Mouse (Mus musculus): ENCODE measurements around the gene Raly. TPM values are rescaled to one million over a fixed set of nuclear protein-coding genes. Genes with fewer than 3 reads are reported as not detected.

Raly gene
- polyA plus RNA-seq, 1 experiment from 2014 or later, result 34.6 TPM

DNA sequence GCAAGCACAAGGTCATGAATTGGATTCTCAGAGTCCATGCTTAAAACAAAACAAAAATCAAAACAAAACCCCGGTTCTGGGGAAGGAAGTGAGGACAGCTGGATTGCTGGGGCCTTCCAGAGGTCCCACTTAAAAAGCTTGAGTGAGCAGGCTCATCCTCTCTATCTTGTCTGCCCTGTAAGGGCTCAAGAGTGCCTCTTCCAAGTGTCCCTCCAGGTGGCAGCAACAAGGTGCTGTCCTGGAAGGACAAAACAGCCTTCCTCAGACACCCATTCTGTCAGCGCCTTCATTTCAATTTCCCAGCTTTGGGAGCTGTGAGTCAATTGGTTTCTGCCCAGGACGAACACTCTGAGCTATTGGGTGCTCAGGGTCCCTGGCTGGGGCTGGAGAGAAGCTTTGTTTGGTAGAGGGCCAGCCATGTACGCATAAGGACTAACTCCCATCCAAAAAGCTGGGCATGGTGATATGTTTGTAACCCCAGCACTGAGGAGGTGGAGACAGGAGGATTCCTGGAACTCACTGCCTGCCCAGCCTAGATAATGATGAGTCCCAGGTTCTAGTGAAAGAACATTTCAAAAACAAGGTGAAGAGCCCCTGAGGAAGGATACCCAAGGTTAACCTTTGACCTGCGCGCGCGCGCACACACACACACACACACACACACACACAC lies 25.9 kb upstream of the Raly start:
- H3K9me3 ChIP-seq, result no peaks in the 10 kb centered on the region
- H3K27ac ChIP-seq, result no peak overlapping the region
- no peak overlapping the region for H3K4me2 ChIP-seq (replicated peaks)
- peak; percentile 69; the same call in 1 of the 2 replicates for ATAC-seq
- no peaks in the 10 kb centered on the region for H3K27me3 ChIP-seq (replicated peaks)
- no peak overlapping the region for H3K9ac ChIP-seq
- H3K36me3 ChIP-seq, result no peaks in the 10 kb centered on the region
- WGBS, result 82% methylated on average over 9 of the region's 9 CpGs
- no peak overlapping the region for H3K4me3 ChIP-seq (replicated peaks)
- 0 out of 2 replicates have a peak, but pooled peaks cover 7% of the 10 kb centered on the region for H3K4me1 ChIP-seq (replicated peaks)

GRCm38 (mm10) chr2:154765554-154766008 lies 25.3 kb upstream of the Raly start:
- H3K9me3 ChIP-seq, result no peaks in the 10 kb centered on the region
- 53% methylated on average over 8 of the region's 8 CpGs for whole genome bisulfite sequencing
- no peak overlapping the region for H3K27ac ChIP-seq
- H3K27me3 ChIP-seq (replicated peaks), result no peaks in the 10 kb centered on the region
- no peaks in the 10 kb centered on the region for H3K36me3 ChIP-seq
- no peak for ATAC-seq
- no peak overlapping the region for H3K4me3 ChIP-seq (replicated peaks)
- no peak overlapping the region for H3K4me2 ChIP-seq (replicated peaks)
- H3K9ac ChIP-seq, result no peak overlapping the region
- H3K4me1 ChIP-seq (replicated peaks), result 0 out of 2 replicates have a peak, but pooled peaks cover 7% of the 10 kb centered on the region

- H3K4me3 ChIP-seq (replicated peaks), result no peak overlapping the region
- H3K9ac ChIP-seq, result no peak overlapping the region
- ATAC-seq, result no peak
- no peak overlapping the region for H3K4me2 ChIP-seq (replicated peaks)
- H3K27ac ChIP-seq, result no peak overlapping the region
- H3K27me3 ChIP-seq (replicated peaks), result no peaks in the 10 kb centered on the region
- 89% methylated on average over 6 of the region's 6 CpGs for WGBS
- no peaks in the 10 kb centered on the region for H3K9me3 ChIP-seq
- H3K36me3 ChIP-seq, result no peaks in the 10 kb centered on the region
- H3K4me1 ChIP-seq (replicated peaks), result 0 out of 2 replicates have a peak, but pooled peaks cover 7% of the 10 kb centered on the region
Observed at GRCm38 (mm10) chr2:154767051-154767450, 23.8 kb upstream of the Raly start.

GRCm38 (mm10) chr2:154769930-154770329 lies 21.0 kb upstream of the Raly start, which contains the start of gene Gm14214:
Gm14214 (minus strand) TSS chr2:154770030.
- Histone ChIP-seq H3K36me3 (no peaks in the 10 kb centered on the region), H3K27me3 (replicated peaks) (no peaks in the 10 kb centered on the region), H3K27ac (no peak within 1 kb of the TSS), H3K4me3 (replicated peaks) (no peak within 1 kb of the TSS), H3K4me1 (replicated peaks) (0 out of 2 replicates have a peak, but pooled peaks cover 2% of the 10 kb centered on the region), H3K4me2 (replicated peaks) (no peak within 1 kb of the TSS), H3K9ac (no peak within 1 kb of the TSS), H3K9me3 (no peaks in the 10 kb centered on the region)
- ATAC-seq, result no peak

- Histone ChIP-seq H3K4me3 (replicated peaks) (no peak overlapping the region), H3K27ac (no peak overlapping the region), H3K27me3 (replicated peaks) (no peaks in the 10 kb centered on the region), H3K4me1 (replicated peaks) (no peaks in the 10 kb centered on the region), H3K9ac (no peak overlapping the region), H3K9me3 (no peaks in the 10 kb centered on the region), H3K36me3 (no peaks in the 10 kb centered on the region), H3K4me2 (replicated peaks) (no peak overlapping the region)
- 78% methylated on average over 8 of the region's 8 CpGs for WGBS
- no peak for ATAC-seq
Observed at GRCm38 (mm10) chr2:154771604-154772003, 19.3 kb upstream of the Raly start.

DNA sequence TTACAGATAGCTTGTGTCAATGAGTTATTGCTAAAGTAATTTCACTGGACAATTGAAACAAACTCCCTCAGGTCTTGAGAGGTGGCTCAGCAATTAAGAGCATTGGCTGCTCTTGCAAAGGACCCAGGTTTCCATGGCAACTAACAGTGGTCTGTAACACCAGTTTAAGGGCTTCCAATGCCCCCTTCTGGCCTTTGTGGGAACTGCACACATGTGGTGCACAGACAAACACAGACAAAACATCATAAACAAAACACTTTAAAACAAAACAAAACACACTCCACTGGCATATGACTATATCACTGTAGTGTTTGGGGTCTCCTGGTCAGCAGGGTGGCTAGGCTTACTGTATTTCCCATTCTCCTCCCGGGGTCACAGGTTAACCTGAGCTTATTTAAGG lies 16.9 kb upstream of the Raly start:
- no peak overlapping the region for H3K27ac ChIP-seq
- H3K9me3 ChIP-seq, result no peaks in the 10 kb centered on the region
- H3K4me2 ChIP-seq (replicated peaks), result no peak overlapping the region
- WGBS, result 78% methylated on average over 1 of the region's 1 CpGs
- no peak overlapping the region for H3K9ac ChIP-seq
- no peak overlapping the region for H3K4me3 ChIP-seq (replicated peaks)
- no peaks in the 10 kb centered on the region for H3K27me3 ChIP-seq (replicated peaks)
- no peaks in the 10 kb centered on the region for H3K4me1 ChIP-seq (replicated peaks)
- no peaks in the 10 kb centered on the region for H3K36me3 ChIP-seq
- ATAC-seq, result no peak

DNA sequence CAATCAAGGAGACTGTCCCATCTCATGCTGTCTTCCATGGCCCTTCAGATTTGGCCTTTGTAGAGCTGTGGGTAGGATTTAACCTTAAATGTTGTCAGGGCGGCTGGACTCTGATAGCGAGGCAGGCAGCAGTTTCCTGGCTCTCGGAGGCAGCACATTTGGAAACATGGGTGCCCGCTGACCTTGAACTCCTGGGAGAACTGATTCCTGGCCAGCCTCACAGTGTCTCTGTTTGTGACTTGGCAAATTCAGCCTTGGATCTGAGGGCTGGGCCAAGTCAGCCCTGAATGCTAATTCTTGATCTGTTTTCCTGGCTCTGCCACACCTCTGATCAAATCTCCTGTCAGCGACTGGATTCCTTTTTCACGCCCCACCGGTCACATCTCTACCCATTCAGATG lies 14.4 kb upstream of the Raly start:
- no peaks in the 10 kb centered on the region for H3K27me3 ChIP-seq (replicated peaks)
- H3K4me3 ChIP-seq (replicated peaks), result no peak overlapping the region
- H3K9ac ChIP-seq, result no peak overlapping the region
- no peak overlapping the region for H3K27ac ChIP-seq
- H3K9me3 ChIP-seq, result no peaks in the 10 kb centered on the region
- H3K4me1 ChIP-seq (replicated peaks), result no peaks in the 10 kb centered on the region
- H3K4me2 ChIP-seq (replicated peaks), result no peak overlapping the region
- 70% methylated on average over 7 of the region's 7 CpGs for WGBS
- no peaks in the 10 kb centered on the region for H3K36me3 ChIP-seq
- ATAC-seq, result no peak

DNA sequence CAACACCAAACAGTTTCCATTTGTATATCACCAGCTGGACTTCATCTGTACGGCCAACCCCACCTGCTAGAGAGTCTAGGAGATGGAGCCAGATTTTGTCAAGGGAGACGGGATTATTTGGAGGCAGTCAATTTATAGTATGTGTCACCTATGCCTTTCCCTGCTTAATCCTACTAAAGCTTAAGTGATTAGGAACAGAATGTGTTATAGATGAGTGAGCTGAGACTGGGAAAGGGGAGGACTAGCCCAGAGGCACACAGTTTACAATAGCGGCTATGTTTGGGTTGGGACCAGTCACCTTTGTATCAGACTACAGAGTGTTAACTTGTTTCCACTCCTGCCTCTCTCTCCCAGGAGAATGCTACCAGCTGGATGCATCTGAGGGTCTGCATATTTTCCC lies 11.2 kb upstream of the Raly start:
- Histone ChIP-seq H3K4me1 (replicated peaks) (no peaks in the 10 kb centered on the region), H3K36me3 (no peaks in the 10 kb centered on the region), H3K27me3 (replicated peaks) (no peaks in the 10 kb centered on the region), H3K4me3 (replicated peaks) (no peak overlapping the region), H3K9me3 (no peaks in the 10 kb centered on the region), H3K27ac (no peak overlapping the region), H3K9ac (no peak overlapping the region), H3K4me2 (replicated peaks) (no peak overlapping the region)
- no peak for ATAC-seq
- WGBS, result 52% methylated on average over 3 of the region's 3 CpGs

DNA sequence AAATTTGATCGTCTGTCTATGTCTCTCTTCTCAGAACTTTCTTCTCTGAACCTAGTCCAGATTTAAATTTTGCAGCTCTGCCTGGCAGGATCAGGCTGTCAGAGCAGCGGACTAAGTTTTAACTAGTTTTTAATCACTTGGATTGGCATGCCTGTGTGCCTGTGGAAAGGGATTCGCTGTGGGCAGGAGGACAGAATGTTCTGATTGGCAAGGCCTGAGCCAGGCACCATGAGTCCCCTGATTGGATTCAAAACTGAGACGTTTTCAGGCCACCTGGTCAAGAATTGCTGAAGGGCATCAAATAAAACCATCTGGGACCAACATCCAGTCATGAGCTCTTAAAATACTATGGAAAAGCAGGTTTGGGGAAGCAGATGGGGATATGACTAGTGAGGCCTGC lies 8.5 kb upstream of the Raly start:
- no peak for ATAC-seq
- H3K9me3 ChIP-seq, result no peaks in the 10 kb centered on the region
- no peak overlapping the region for H3K27ac ChIP-seq
- no peaks in the 10 kb centered on the region for H3K27me3 ChIP-seq (replicated peaks)
- no peak overlapping the region for H3K4me3 ChIP-seq (replicated peaks)
- H3K36me3 ChIP-seq, result no peaks in the 10 kb centered on the region
- WGBS, result 73% methylated on average over 4 of the region's 4 CpGs
- H3K4me1 ChIP-seq (replicated peaks), result no peaks in the 10 kb centered on the region
- no peak overlapping the region for H3K9ac ChIP-seq
- no peak overlapping the region for H3K4me2 ChIP-seq (replicated peaks)

GRCm38 (mm10) chr2:154782856-154783650 lies 7.8 kb upstream of the Raly start:
- Histone ChIP-seq H3K4me3 (replicated peaks) (no peak overlapping the region), H3K9ac (no peak overlapping the region), H3K9me3 (no peaks in the 10 kb centered on the region), H3K27me3 (replicated peaks) (no peaks in the 10 kb centered on the region), H3K4me2 (replicated peaks) (no peak overlapping the region), H3K4me1 (replicated peaks) (no peaks in the 10 kb centered on the region), H3K27ac (no peak overlapping the region), H3K36me3 (no peaks in the 10 kb centered on the region)
- WGBS, result 67% methylated on average over 17 of the region's 17 CpGs
- ATAC-seq, result no peak

- H3K9ac ChIP-seq, result no peak overlapping the region
- H3K27ac ChIP-seq, result no peak overlapping the region
- no peak overlapping the region for H3K4me3 ChIP-seq (replicated peaks)
- 67% methylated on average over 3 of the region's 3 CpGs for WGBS
- H3K36me3 ChIP-seq, result no peaks in the 10 kb centered on the region
- no peak for ATAC-seq
- H3K4me1 ChIP-seq (replicated peaks), result 0 out of 2 replicates have a peak, but pooled peaks cover 2% of the 10 kb centered on the region
- no peaks in the 10 kb centered on the region for H3K9me3 ChIP-seq
- no peaks in the 10 kb centered on the region for H3K27me3 ChIP-seq (replicated peaks)
- no peak overlapping the region for H3K4me2 ChIP-seq (replicated peaks)
Observed at GRCm38 (mm10) chr2:154785284-154785683, 5.6 kb upstream of the Raly start.

DNA sequence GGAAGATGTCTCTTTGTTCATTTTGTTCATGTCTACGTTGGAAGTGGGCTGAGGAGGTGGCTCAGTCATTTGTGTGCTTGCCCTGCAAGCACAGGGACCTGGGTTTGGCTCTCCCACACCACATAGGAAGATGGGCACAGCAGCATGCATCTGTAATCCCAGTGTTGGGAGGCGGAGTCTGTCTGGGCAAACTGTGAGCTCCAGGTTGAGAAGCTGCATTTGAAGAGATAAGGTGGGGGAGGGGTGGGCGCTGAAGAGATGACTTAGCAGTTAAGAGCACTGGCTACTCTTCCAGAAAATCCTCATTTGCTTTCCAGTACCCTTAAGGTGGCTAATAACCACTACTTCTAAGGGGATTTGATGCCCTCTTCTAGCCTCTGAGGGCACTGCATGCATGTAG lies 4.7 kb upstream of the Raly start:
- H3K4me1 ChIP-seq (replicated peaks), result 0 out of 2 replicates have a peak, but pooled peaks cover 2% of the 10 kb centered on the region
- WGBS, result 62% methylated on average over 3 of the region's 3 CpGs
- no peaks in the 10 kb centered on the region for H3K27me3 ChIP-seq (replicated peaks)
- H3K9ac ChIP-seq, result no peak overlapping the region
- no peak overlapping the region for H3K4me2 ChIP-seq (replicated peaks)
- no peak overlapping the region for H3K4me3 ChIP-seq (replicated peaks)
- H3K36me3 ChIP-seq, result no peaks in the 10 kb centered on the region
- no peaks in the 10 kb centered on the region for H3K9me3 ChIP-seq
- no peak for ATAC-seq
- H3K27ac ChIP-seq, result no peak overlapping the region
